Mouse (Mus musculus) cerebellum, adult 2 months (tissue): ENCODE measurements around the gene Gm6588. TPM values are rescaled to one million over a fixed set of nuclear protein-coding genes. Genes with fewer than 3 reads are reported as not detected.
A peak's percentile ranks its signal among the peaks of the same experiment; 100 is the strongest.

Experiments
- DNase-seq, 2 experiments: peaks; one replicate each; pipeline ENCODE4 v3.0.0; 2021
- H3K27ac ChIP-seq: fragments of 200-500 bp; 2 replicates; pipeline ENCODE4 v1.5.1; 2012; ENCODE audit warnings: low read length, control low read depth, inconsistent platforms; ENCODE audit not compliant: insufficient read depth
- H3K27me3 ChIP-seq: fragments of 200-500 bp; 2 replicates; pipeline ENCODE4 v1.6.1; 2012; ENCODE audit warnings: inconsistent platforms, mild to moderate bottlenecking, low read length, moderate library complexity; ENCODE audit not compliant: control insufficient read depth, insufficient read depth
- H3K4me1 ChIP-seq: fragments of 200-500 bp; 2 replicates; pipeline ENCODE4 v1.6.1; 2011; ENCODE audit warnings: low read length; ENCODE audit not compliant: control insufficient read depth, insufficient read depth
- H3K4me3 ChIP-seq: fragments of 200-500 bp; replicated peaks from 2 replicates; pipeline ENCODE3; 2011; ENCODE audit warnings: mild to moderate bottlenecking, low read depth, low read length, control low read depth; ENCODE audit not compliant: insufficient read depth
- CTCF ChIP-seq: fragments of 200-500 bp; IDR thresholded peaks from 2 replicates; pipeline ENCODE4 v1.5.1; 2011; ENCODE audit warnings: low read depth, mild to moderate bottlenecking, control low read depth, low read length, moderate library complexity, borderline replicate concordance; ENCODE audit not compliant: insufficient read depth
- POLR2A ChIP-seq: fragments of 200-500 bp; IDR thresholded peaks from 2 replicates; pipeline ENCODE4 v1.6.1; 2011; ENCODE audit warnings: low read length, control low read depth, borderline replicate concordance; ENCODE audit not compliant: insufficient read depth
- WGBS: fragments of 180-500 bp; shearing (Covaris S2); methylation state at CpG from one replicate; pipeline ENCODE4 v1.1.7; 2018; 5-methylcytosine and 5-hydroxymethylcytosine counted together
- polyA plus RNA-seq: library from polyadenylated mRNA; depleted of rRNA; stranded (reverse); fragments of >200 nt; gene quantifications from 2 replicates; pipeline ENCODE4 v1.2.3, GENCODE M21; 2012

Gm6588 gene
- polyA plus RNA-seq, 1 experiment, result not detected

DNA sequence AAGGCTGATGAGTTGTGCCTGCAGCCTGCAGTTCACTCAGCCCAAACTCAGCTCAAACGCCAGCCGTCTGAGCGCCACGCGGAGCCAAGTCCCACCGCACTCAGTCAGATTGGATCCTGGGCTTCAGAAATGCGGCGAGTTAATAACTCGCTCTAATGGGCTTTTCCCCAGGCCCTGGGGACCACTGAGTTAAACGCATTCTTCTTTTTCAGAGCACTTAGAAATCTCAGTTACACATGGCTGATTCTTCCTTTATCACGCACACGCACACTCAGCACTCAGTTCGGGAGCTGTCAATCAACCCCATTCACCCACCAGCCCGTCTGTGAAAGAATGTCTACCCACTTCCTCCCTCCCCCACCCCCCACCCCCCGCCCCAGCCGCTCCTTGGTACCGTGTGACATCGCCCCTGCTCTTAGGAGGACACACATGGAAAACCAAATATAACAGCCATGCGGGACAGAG lies 32.8 kb downstream of the Gm6588 start:
- H3K27ac ChIP-seq, result no peak overlapping the region

DNA sequence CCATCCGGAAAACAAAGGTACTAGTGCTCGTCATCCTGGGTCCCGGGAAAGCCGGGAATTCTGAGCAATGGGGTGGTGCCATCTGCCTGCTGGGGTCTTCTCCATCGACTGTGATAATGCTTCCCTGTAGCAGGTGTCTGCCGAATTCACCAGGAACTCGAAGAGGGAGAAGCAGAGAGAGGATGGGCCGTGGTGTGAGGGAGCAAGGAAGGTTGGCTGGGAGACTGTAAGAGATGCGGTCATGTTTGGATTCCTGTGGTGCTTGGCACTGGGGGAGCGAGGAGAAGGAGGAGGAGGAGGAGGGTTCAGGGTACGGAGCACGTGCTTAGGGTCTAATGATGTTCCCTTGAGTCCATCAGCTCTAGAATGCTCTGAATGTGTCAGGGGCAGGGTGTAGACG lies 33.3 kb downstream of the Gm6588 start:
- no peaks in the 10 kb centered on the region for H3K27me3 ChIP-seq
- 13% methylated on average over 13 of the region's 13 CpGs for WGBS
- peak; percentile 52 to 55 for DNase-seq
- peaks cover 58% of the 10 kb centered on the region for H3K4me1 ChIP-seq
- TF ChIP-seq POLR2A (no peak), CTCF (no peak)
- H3K27ac ChIP-seq, result no peak overlapping the region
- no peak overlapping the region for H3K4me3 ChIP-seq

More for the DNA sequence above, 32.8 kb downstream of the Gm6588 start:
- no peak overlapping the region for H3K4me3 ChIP-seq
- TF ChIP-seq CTCF (no peak), POLR2A (no peak)
- no peaks in the 10 kb centered on the region for H3K27me3 ChIP-seq
- DNase-seq, result no peak
- 28% methylated on average over 19 of the region's 19 CpGs for WGBS
- peaks cover 54% of the 10 kb centered on the region for H3K4me1 ChIP-seq

DNA sequence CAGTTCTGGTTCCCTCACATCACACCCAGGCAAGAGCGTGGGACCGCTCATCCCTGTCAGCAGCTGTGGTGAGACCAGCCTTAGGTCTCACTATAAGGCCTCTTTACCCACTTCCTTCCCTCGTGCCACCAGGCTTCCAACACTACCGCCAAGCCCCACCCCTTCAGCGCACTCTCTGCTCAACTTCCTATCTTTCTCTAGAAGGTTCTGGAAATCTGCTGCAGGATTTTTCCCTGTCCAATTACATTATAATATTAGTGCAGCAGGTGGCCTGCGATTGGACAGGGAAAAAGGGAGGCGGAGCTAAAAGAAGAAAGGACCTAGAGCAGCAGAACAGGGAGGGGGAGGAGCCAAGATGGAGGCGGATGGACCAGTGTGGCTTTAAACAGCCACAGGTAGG lies 33.8 kb downstream of the Gm6588 start:
- DNase-seq, result no peak
- no peaks in the 10 kb centered on the region for H3K27me3 ChIP-seq
- H3K4me3 ChIP-seq, result no peak overlapping the region
- TF ChIP-seq POLR2A (no peak), CTCF (no peak)
- H3K4me1 ChIP-seq, result peaks cover 53% of the 10 kb centered on the region
- 81% methylated on average over 8 of the region's 8 CpGs for WGBS
- H3K27ac ChIP-seq, result no peak overlapping the region

DNA sequence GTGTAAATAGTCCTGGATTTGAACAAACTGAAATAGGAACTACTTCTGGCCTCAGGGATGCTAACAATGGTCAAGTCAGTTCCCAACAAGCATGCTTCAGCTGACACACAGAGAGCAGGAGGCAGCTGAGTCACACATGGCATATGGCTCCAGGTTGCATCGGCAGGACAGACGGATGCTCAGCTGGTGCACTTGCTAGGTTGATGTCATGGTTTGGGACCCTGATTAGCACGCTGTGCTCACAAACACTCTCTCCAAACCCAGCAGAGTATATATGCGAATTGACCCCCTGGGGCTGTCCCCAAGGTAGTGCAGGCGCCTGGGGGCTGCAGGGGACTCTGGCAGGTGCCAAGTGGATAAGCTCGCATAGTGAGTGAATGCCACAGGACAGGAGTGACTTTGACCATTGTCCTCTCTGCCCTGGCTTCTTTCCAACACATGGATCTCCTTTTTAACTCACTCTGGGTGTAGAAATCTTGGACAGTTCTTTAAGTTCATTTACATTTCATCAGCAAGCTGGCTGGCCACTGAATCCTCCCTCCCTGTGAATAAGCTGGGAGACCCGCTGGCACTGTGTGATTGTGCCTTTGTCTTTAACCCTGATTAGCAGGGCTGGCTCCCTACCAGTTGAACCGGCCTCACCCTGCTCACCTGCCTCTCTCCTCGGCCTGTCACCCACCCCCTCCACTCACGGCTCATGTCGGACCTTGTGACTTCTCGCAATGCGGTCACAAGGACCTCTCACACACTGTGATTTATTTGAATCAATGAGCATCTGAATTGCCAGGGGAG lies 35.9 kb downstream of the Gm6588 start:
- 5% methylated on average over 13 of the region's 13 CpGs for WGBS
- peaks cover 62% of the 10 kb centered on the region for H3K4me1 ChIP-seq
- peak; percentile 90 to 95 for DNase-seq
- peak overlapping the region; percentile 72 for H3K27ac ChIP-seq
- no peak overlapping the region for H3K4me3 ChIP-seq
- H3K27me3 ChIP-seq, result no peaks in the 10 kb centered on the region
- TF ChIP-seq POLR2A, result no peak
- TF ChIP-seq CTCF, result no peak

DNA sequence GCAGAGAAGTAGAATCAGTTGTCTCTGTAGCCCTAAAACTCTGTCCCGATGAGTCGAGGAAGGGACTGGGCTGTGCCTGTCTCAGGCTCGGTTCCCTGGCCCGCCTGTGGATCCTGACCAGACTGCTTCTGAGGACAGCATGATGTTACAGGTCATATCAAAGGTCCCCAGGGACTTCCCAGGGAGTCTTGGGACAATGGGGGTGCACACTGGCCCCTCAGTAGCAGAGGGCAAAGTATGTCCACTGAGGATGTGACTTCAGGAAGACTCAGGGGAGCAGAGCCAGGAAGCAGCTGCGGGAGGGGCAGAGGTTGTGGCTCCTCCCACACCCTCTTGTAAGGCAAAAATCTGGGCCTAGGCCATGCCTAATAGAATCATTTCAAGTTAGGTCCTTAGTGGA lies 37.2 kb downstream of the Gm6588 start:
- Histone ChIP-seq H3K4me3 (no peak overlapping the region), H3K4me1 (peaks cover 66% of the 10 kb centered on the region), H3K27me3 (no peaks in the 10 kb centered on the region), H3K27ac (peak overlapping the region; percentile 3; the same call in 1 of the 2 replicates)
- 66% methylated on average over 5 of the region's 5 CpGs for WGBS
- TF ChIP-seq POLR2A, result no peak
- TF ChIP-seq CTCF, result no peak
- no peak for DNase-seq

DNA sequence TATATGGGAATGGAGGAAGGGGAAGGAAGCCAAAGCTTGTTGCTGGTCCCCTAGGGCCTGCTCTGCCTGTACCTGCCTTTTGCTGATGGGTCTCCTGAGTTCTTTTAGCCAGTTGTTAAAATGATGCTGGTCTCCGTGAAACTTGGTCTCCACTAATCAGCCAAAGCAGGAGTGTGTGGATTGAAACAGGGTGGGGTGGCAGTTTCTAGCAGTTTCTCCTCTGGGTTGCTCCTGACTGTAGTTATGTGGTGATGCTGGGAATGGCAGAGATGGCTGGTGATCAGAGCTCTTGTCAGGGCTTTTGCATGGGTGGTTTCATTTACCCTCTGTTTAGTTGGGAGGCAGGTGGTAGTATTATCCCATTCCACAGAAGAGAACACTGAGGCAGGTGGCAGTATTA lies 38.3 kb downstream of the Gm6588 start:
- 97% methylated on average over 1 of the region's 1 CpGs for WGBS
- DNase-seq, result no peak
- TF ChIP-seq CTCF (no peak), POLR2A (no peak)

DNA sequence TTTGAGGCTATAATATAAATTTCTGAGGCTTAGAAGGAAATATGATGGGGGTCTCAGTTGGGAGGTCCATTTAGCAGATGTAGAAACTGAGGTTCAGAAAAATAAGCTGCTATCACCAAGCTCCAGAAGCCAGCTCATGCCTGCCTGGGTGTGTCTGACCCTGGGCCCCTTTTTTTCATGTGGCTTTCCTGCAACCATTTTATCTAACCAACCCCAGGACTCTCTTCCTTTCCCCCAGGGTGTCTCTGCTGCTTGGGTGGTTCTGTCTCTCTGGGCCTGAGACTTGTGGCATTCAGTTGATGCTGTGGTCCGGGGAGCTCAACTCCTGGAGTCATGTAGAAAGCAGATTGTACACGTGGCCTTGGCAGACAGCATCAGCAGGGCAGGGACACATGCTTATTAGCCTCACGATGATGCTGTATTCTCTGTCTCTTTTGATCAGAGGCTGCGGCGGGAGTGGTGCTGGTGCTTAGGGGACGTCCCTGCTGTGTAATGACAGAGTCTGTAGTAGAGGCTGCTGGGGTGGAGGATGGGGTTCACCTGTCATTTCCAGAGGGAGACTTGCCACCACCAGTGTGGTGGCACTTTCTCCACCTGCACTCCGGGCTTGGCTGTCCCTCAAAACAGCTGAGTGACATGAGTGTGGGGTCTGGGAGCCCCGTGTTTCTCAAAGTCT lies 39.0 kb downstream of the Gm6588 start:
- DNase-seq, result no peak
- Histone ChIP-seq H3K4me3 (no peak overlapping the region), H3K27ac (no peak overlapping the region), H3K4me1 (peaks cover 54% of the 10 kb centered on the region), H3K27me3 (no peaks in the 10 kb centered on the region)
- 34% methylated on average over 8 of the region's 8 CpGs for WGBS
- no peak for TF ChIP-seq POLR2A

More for the DNA sequence above, 38.3 kb downstream of the Gm6588 start:
- H3K27ac ChIP-seq, result no peak overlapping the region
- no peak overlapping the region for H3K4me3 ChIP-seq
- peaks cover 61% of the 10 kb centered on the region for H3K4me1 ChIP-seq
- no peaks in the 10 kb centered on the region for H3K27me3 ChIP-seq

DNA sequence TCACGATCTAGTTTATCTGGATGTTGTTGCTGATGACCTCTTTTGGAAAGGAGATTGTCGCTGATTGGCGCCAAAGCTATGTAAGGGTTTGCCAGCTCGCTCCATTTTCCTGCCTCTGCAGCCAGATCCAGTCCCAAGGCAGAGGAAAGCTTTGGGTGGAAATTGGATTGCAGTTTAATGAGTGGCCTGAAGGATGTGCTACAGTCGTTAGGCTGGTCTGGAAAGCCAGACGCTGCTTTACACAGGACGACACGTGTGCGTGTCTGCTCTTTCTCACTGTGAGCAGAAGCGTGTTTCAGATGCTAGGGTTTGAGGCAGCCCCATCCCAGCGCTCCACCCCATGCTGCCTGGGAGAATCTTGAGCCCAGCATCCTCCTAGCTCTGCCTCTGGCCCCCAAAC lies 42.3 kb downstream of the Gm6588 start:
- WGBS, result 35% methylated on average over 11 of the region's 11 CpGs
- DNase-seq, result peak in 1 of 2 experiments; percentile 38
- Histone ChIP-seq H3K4me3 (no peak overlapping the region), H3K27me3 (no peaks in the 10 kb centered on the region), H3K4me1 (peaks cover 47% of the 10 kb centered on the region), H3K27ac (no peak overlapping the region)
- no peak for TF ChIP-seq POLR2A
- peak; percentile 44; the same call in 1 of the 2 replicates for TF ChIP-seq CTCF
